Mouse (Mus musculus): ENCODE data around the gene Fcer2a. TPM values are rescaled to one million over a fixed set of nuclear protein-coding genes. Genes with fewer than 3 reads are reported as not detected.

Gene Fcer2a
- total and polyA plus RNA-seq, 3 experiments: 0.29 to 0.98 (median 0.32) TPM

- Histone ChIP-seq H3K27ac (no peak overlapping the region), H3K27me3 (ENCODE audit: control insufficient read depth, insufficient read depth, low read length) (no peaks in the 10 kb centered on the region), H3K4me3 (no peak overlapping the region), H3K79me2 (replicated peaks; ENCODE audit: control insufficient read depth, insufficient read depth, low read length) (no peaks in the 10 kb centered on the region), H3K36me3 (ENCODE audit: control insufficient read depth, insufficient read depth, low read length) (no peaks in the 10 kb centered on the region), H3K4me1 (ENCODE audit: control insufficient read depth, insufficient read depth, low read length) (no peaks in the 10 kb centered on the region), H3K9ac (ENCODE audit: low read depth, low read length) (no peak overlapping the region)
- WGBS: 79% methylated on average over 1 of the region's 1 CpGs
- DNase-seq: no peak
- intact Hi-C loops (cut with DNase I): no loop called here
- TF ChIP-seq CTCF (IDR thresholded peaks at IDR 0.05): no peak
- no peak for TF ChIP-seq EP300 (IDR thresholded peaks at IDR 0.05; ENCODE audit: insufficient read depth, low read depth, low read length)
- no peak for TF ChIP-seq POLR2A (IDR thresholded peaks at IDR 0.05; ENCODE audit: insufficient read depth, low read depth, low read length)
Measured at GRCm38 (mm10) chr8:3701491-3701890, 7.5 kb upstream of the Fcer2a start.

GRCm38 (mm10) chr8:3690774-3691173 is 3.2 kb downstream of the Fcer2a start:
- H3K27ac ChIP-seq: no peak overlapping the region
- H3K36me3 ChIP-seq (ENCODE audit: control insufficient read depth, insufficient read depth, low read length): no peaks in the 10 kb centered on the region
- no peak overlapping the region for H3K9ac ChIP-seq (ENCODE audit: low read depth, low read length)
- no peaks in the 10 kb centered on the region for H3K79me2 ChIP-seq (replicated peaks; ENCODE audit: control insufficient read depth, insufficient read depth, low read length)
- no peak overlapping the region for H3K4me3 ChIP-seq
- intact Hi-C loops (cut with DNase I): no loop called here
- H3K4me1 ChIP-seq (ENCODE audit: control insufficient read depth, insufficient read depth, low read length): no peaks in the 10 kb centered on the region
- WGBS: 63% methylated on average over 3 of the region's 3 CpGs
- DNase-seq: no peak
- no peak for TF ChIP-seq CTCF (IDR thresholded peaks at IDR 0.05)
- TF ChIP-seq EP300 (IDR thresholded peaks at IDR 0.05; ENCODE audit: insufficient read depth, low read depth, low read length): no peak
- no peak for TF ChIP-seq POLR2A (IDR thresholded peaks at IDR 0.05; ENCODE audit: insufficient read depth, low read depth, low read length)
- H3K27me3 ChIP-seq (ENCODE audit: control insufficient read depth, insufficient read depth, low read length): no peaks in the 10 kb centered on the region

GRCm38 (mm10) chr8:3687537-3687936 is 6.4 kb downstream of the Fcer2a start:
- Histone ChIP-seq H3K36me3 (ENCODE audit: control insufficient read depth, insufficient read depth, low read length) (no peaks in the 10 kb centered on the region), H3K79me2 (replicated peaks; ENCODE audit: control insufficient read depth, insufficient read depth, low read length) (no peaks in the 10 kb centered on the region), H3K9ac (ENCODE audit: low read depth, low read length) (no peak overlapping the region), H3K27ac (no peak overlapping the region), H3K4me3 (no peak overlapping the region), H3K27me3 (ENCODE audit: control insufficient read depth, insufficient read depth, low read length) (no peaks in the 10 kb centered on the region), H3K4me1 (ENCODE audit: control insufficient read depth, insufficient read depth, low read length) (no peaks in the 10 kb centered on the region)
- TF ChIP-seq EP300 (IDR thresholded peaks at IDR 0.05; ENCODE audit: insufficient read depth, low read depth, low read length) (no peak), CTCF (IDR thresholded peaks at IDR 0.05) (no peak), POLR2A (IDR thresholded peaks at IDR 0.05; ENCODE audit: insufficient read depth, low read depth, low read length) (no peak)
- no peak for DNase-seq
- 65% methylated on average over 6 of the region's 6 CpGs for WGBS
- intact Hi-C loops (cut with DNase I): no loop called here

GRCm38 (mm10) chr8:3685422-3685821 is 8.6 kb downstream of the Fcer2a start:
- no peak overlapping the region for H3K27ac ChIP-seq
- no peaks in the 10 kb centered on the region for H3K36me3 ChIP-seq (ENCODE audit: control insufficient read depth, insufficient read depth, low read length)
- intact Hi-C loops (cut with DNase I): no loop called here
- WGBS: 47% methylated on average over 5 of the region's 5 CpGs
- no peaks in the 10 kb centered on the region for H3K4me1 ChIP-seq (ENCODE audit: control insufficient read depth, insufficient read depth, low read length)
- H3K4me3 ChIP-seq: no peak overlapping the region
- H3K9ac ChIP-seq (ENCODE audit: low read depth, low read length): no peak overlapping the region
- no peaks in the 10 kb centered on the region for H3K79me2 ChIP-seq (replicated peaks; ENCODE audit: control insufficient read depth, insufficient read depth, low read length)
- DNase-seq: no peak
- TF ChIP-seq POLR2A (IDR thresholded peaks at IDR 0.05; ENCODE audit: insufficient read depth, low read depth, low read length) (no peak), CTCF (IDR thresholded peaks at IDR 0.05) (no peak), EP300 (IDR thresholded peaks at IDR 0.05; ENCODE audit: insufficient read depth, low read depth, low read length) (no peak)
- no peaks in the 10 kb centered on the region for H3K27me3 ChIP-seq (ENCODE audit: control insufficient read depth, insufficient read depth, low read length)

GRCm38 (mm10) chr8:3684530-3684929 is 9.4 kb downstream of the Fcer2a start:
- intact Hi-C loops (cut with DNase I): no loop called here
- H3K79me2 ChIP-seq (replicated peaks; ENCODE audit: control insufficient read depth, insufficient read depth, low read length): no peaks in the 10 kb centered on the region
- H3K4me1 ChIP-seq (ENCODE audit: control insufficient read depth, insufficient read depth, low read length): no peaks in the 10 kb centered on the region
- no peak overlapping the region for H3K4me3 ChIP-seq
- H3K27me3 ChIP-seq (ENCODE audit: control insufficient read depth, insufficient read depth, low read length): no peaks in the 10 kb centered on the region
- no peak for DNase-seq
- no peak overlapping the region for H3K27ac ChIP-seq
- H3K9ac ChIP-seq (ENCODE audit: low read depth, low read length): no peak overlapping the region
- no peak for TF ChIP-seq CTCF (IDR thresholded peaks at IDR 0.05)
- TF ChIP-seq POLR2A (IDR thresholded peaks at IDR 0.05; ENCODE audit: insufficient read depth, low read depth, low read length): no peak
- TF ChIP-seq EP300 (IDR thresholded peaks at IDR 0.05; ENCODE audit: insufficient read depth, low read depth, low read length): no peak
- H3K36me3 ChIP-seq (ENCODE audit: control insufficient read depth, insufficient read depth, low read length): no peaks in the 10 kb centered on the region

- H3K27ac ChIP-seq: no peak overlapping the region
- no peaks in the 10 kb centered on the region for H3K27me3 ChIP-seq (ENCODE audit: control insufficient read depth, insufficient read depth, low read length)
- H3K4me3 ChIP-seq: no peak overlapping the region
- H3K9ac ChIP-seq (ENCODE audit: low read depth, low read length): no peak overlapping the region
- 49% methylated on average over 6 of the region's 6 CpGs for WGBS
- intact Hi-C loops (cut with DNase I): no loop called here
- TF ChIP-seq POLR2A (IDR thresholded peaks at IDR 0.05; ENCODE audit: insufficient read depth, low read depth, low read length) (no peak), CTCF (IDR thresholded peaks at IDR 0.05) (no peak), EP300 (IDR thresholded peaks at IDR 0.05; ENCODE audit: insufficient read depth, low read depth, low read length) (no peak)
- no peaks in the 10 kb centered on the region for H3K79me2 ChIP-seq (replicated peaks; ENCODE audit: control insufficient read depth, insufficient read depth, low read length)
- no peaks in the 10 kb centered on the region for H3K36me3 ChIP-seq (ENCODE audit: control insufficient read depth, insufficient read depth, low read length)
- no peaks in the 10 kb centered on the region for H3K4me1 ChIP-seq (ENCODE audit: control insufficient read depth, insufficient read depth, low read length)
- no peak for DNase-seq
Measured at GRCm38 (mm10) chr8:3683408-3684176, 10.4 kb downstream of the Fcer2a start.

Measured in heart, adult 2 months (tissue).